Mouse (Mus musculus): ENCODE results near the gene Tmem150b. TPM values are rescaled to one million over a fixed set of nuclear protein-coding genes. Genes with fewer than 3 reads are reported as not detected.
A peak's percentile ranks its signal among the peaks of the same experiment; 100 is the strongest.

Gene Tmem150b
- under 1 TPM; 0.22 to 0.23 TPM for total RNA-seq (2021)

DNA sequence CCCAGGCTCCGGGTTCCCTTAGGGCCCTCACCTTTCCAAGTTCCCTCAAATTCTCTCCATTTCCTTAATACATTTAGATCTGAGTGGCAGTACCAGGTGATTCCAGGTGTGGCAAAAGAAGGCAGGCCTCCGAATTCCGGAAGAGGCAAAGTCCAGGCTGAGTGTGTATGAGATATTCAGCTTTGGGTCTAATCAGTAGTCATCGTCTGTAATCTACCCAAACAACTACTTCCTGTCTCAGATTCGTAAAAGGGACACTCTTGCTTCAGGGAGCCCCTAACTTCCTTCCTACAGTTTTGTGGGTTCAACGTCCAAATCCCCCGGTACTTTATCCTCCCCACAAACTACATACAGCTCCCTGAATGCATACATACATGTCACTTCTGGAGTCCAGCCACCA lies at the start of gene Tmem150b:
Tmem150b (minus strand) TSS at position 81 of the 400 bp plus-strand sequence.
- DNase-seq (ENCODE audit: low spot score): no peak
- intact Hi-C loops (cut with DNase I): no loop called here

DNA sequence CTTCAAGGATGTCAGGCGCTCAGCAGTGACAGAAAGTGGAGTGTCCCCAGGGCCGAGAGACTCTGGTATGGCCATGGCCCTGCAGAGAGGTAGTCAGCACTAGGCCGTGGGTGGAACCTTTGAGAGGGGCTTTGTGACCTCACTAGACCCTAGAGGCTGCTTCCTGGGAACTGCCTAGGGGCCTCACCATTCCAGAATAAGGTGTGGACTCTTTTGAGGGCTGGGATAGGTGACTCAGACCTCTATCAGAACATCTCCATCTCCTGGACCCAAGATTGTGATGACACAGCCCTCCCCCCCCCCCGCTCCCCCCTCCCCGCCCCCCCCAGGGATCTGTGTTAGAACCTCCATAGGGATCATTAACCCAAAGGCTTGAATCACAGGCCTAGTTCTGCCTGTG lies 46.2 kb upstream of the Tmem150b start, which contains the start of gene Fam71e2:
Fam71e2 (minus strand) TSS at position 101 of the 400 bp plus-strand sequence.
- intact Hi-C loops (cut with DNase I): no loop called here
- no peak for DNase-seq (ENCODE audit: low spot score)

GRCm38 (mm10) chr7:4764946-4765710 lies 40.1 kb upstream of the Tmem150b start:
- intact Hi-C loops (cut with DNase I): no loop called here
- DNase-seq (ENCODE audit: low spot score): no peak

DNA sequence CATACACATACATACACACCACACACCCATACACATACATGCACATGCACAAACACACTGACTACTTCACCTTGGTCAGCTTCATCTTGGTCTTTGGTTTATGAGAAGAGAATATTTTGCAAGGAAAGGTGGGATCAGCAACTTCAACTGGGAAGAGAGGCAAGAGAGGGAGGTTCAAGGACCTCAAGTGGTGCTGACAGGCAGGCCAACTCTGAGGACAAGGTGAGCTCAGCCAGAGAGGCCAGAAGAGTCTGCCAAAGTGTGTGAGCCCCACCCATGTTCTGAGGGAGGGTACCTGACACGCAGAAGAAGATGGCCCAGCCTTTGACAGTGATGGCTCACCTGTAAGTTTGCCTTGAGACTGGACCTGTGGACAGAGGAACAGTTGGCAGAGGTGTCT lies 34.6 kb upstream of the Tmem150b start:
- DNase-seq (ENCODE audit: low spot score): no peak
- intact Hi-C loops (cut with DNase I): no loop called here

- intact Hi-C loops (cut with DNase I): no loop called here
These were observed 27.9 kb upstream of the Tmem150b start, which contains the start of gene Cox6b2 for GRCm38 (mm10) chr7:4752821-4753570. Gene Cox6b2 (minus strand): TSS chr7:4753094.

GRCm38 (mm10) chr7:4751971-4752820 lies 27.1 kb upstream of the Tmem150b start:
- intact Hi-C loops (cut with DNase I): no loop called here
- DNase-seq (ENCODE audit: low spot score): no peak

More at GRCm38 (mm10) chr7:4752821-4753570, 27.9 kb upstream of the Tmem150b start, which contains the start of gene Cox6b2:
- DNase-seq (ENCODE audit: low spot score): peak; percentile 35

GRCm38 (mm10) chr7:4749169-4749568 lies 24.1 kb upstream of the Tmem150b start:
- no peak for DNase-seq (ENCODE audit: low spot score)
- intact Hi-C loops (cut with DNase I): no loop called here

DNA sequence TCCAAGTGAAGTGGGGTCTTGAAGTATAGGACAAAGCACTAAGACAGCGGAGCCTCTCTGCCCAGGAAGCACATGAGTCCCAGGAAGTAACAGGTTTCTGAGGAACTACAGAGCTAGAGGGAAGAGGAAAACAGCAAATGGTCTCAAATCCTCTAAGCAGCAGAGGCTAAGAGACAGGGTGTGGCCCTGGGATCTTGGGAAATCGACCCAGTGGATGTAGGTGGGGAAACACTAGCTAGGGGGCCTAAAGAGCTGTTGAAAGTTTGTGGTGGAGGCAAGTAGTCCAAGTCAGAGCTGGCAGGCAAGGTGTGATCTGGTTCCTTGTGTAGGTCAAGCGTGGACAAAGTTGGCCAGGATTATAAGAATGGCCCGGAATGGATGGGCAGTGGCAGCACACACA lies 23.3 kb upstream of the Tmem150b start:
- intact Hi-C loops (cut with DNase I): no loop called here
- DNase-seq (ENCODE audit: low spot score): no peak

DNA sequence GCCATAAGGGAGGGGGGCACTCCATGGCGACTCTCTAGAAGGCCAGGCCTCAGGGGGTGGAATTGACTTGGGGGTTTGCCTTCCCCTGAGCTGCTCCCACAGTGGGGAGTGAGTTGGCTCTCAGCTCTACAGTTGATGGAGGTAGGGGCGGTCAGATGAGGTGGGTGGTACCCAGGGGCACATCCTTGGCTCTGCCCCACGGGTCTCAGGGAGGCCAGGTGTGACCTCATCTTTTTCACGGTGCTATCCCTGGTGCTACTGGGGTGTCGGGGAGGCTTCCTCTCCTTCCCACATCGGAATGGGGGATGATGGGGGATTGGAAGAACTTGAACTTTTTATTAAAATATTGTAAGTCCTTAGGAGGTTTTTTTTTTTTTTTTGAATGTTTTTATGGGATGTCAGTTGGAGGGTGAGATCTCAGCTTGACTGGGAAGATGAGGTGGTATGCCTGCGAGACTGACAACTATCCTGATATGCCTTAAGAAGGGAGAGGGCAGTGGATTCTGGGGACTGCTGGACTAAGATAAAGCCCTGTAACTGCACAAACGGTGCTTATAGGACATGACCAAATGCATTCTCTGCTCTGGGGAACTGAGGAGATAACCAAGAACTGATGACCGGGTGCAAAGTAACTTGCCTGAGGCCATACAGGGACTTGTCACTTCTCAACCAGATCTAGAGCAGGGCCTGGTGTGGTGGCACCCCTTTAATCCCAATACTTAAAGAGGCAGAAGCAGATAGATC lies 22.3 kb upstream of the Tmem150b start:
- intact Hi-C loops (cut with DNase I): no loop called here
- no peak for DNase-seq (ENCODE audit: low spot score)

- DNase-seq (ENCODE audit: low spot score): no peak
- intact Hi-C loops (cut with DNase I): no loop called here
These were observed 21.4 kb upstream of the Tmem150b start for GRCm38 (mm10) chr7:4746326-4746980.

- no peak for DNase-seq (ENCODE audit: low spot score)
- intact Hi-C loops (cut with DNase I): loop anchor here (5.0 kb wide), 2 partner anchors 58 to 122 kb away; partner anchors contain the start of gene Hspbp1
These were observed 19.8 kb upstream of the Tmem150b start for GRCm38 (mm10) chr7:4744886-4745285.

DNA sequence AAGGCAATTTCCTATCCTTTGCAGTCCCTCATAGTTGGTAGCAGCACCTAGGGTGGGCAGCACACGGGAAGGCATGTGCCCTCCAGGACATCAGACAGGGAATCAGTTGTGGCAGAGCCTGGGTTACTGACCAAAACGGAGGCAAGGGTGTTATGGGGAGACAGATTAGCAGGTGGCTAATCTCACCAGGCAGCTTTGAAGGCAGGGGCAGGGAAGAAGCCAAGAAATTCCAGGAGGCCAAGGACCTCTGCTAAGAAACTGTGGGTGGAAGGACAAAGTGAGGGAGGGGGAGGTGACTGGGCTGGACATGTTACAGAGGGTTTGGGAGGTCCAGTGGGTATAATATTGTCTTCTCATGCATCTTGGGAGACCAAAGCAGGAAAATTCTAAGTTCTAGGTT lies 18.3 kb upstream of the Tmem150b start:
- intact Hi-C loops (cut with DNase I): loop anchor here (5.0 kb wide), 2 partner anchors 56 to 124 kb away; partner anchors contain the start of gene Hspbp1
- no peak for DNase-seq (ENCODE audit: low spot score)

DNA sequence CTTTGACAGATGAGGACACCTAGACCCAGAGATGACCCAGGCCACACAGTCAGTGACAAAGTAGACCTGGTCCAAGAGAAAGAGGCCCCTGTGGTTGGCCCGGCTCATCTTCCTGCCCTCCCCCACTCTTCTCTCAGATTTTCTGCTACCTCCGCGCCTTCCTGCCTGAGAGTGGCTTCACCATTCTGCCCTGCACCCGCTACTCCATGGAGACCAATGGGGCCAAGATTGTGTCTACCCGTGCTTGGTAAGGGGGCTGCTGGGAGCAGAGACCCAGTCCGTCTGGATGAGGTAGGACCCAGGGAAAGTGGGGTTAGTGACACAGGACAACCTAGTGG lies 17.4 kb upstream of the Tmem150b start:
- intact Hi-C loops (cut with DNase I): loop anchor here (5.0 kb wide), 2 partner anchors 55 to 125 kb away; partner anchors contain the start of gene Hspbp1

GRCm38 (mm10) chr7:4741672-4742481 lies 16.8 kb upstream of the Tmem150b start:
- intact Hi-C loops (cut with DNase I): loop anchor here (2.0 to 5.0 kb wide), 3 partner anchors 47 to 125 kb away; partner anchors contain the start of genes Hspbp1 and Tmem238
- no peak for DNase-seq (ENCODE audit: low spot score)

More for the DNA sequence above, 17.4 kb upstream of the Tmem150b start:
- DNase-seq (ENCODE audit: low spot score): no peak

DNA sequence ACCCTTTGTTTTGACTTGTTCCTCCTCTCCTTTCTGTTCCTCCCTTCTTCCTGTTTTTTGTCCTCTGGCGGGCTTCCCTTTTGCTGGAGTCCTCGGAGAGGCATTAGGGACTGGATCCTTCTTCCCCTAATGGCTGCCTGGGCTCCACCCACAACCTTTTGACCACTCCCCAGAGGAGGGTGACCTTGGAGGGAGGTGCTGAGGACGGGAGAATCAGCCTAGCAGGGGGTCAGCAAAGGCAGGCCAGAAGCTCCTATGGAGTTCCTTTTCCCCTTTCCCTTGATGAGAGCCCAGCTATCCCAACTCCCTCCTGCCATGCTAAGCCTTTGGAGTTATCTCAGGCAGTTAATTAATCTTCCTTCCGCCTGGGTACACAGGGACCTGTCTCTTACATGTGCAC lies 16.1 kb upstream of the Tmem150b start:
- intact Hi-C loops (cut with DNase I): loop anchor here (2.0 to 5.0 kb wide), 3 partner anchors 48 to 126 kb away; partner anchors contain the start of genes Hspbp1 and Tmem238
- peak; percentile 62 for DNase-seq (ENCODE audit: low spot score)

DNA sequence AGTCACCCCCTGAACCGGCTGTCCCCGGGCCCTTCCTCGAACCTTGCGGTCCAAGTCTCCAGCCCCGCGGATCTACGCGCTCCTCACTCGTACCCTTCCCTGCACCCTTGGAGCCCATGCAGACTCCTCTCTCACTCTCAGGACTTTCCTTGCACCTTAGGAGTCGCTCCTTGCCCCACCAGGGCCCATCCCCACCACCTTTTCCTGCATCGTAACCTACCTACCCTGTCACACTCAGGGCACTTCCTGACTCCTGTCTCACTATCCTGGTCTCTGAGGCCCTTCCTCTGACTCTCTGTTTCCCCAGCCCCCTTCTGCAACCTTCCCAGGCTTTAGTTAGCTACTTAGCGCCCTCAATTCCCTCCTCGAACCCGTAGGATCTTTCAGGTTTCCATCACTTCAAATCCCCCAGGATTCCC lies 15.3 kb upstream of the Tmem150b start:
- DNase-seq (ENCODE audit: low spot score): no peak
- intact Hi-C loops (cut with DNase I): loop anchor here (2.0 to 5.0 kb wide), 3 partner anchors 48 to 127 kb away; partner anchors contain the start of genes Hspbp1 and Tmem238

DNA sequence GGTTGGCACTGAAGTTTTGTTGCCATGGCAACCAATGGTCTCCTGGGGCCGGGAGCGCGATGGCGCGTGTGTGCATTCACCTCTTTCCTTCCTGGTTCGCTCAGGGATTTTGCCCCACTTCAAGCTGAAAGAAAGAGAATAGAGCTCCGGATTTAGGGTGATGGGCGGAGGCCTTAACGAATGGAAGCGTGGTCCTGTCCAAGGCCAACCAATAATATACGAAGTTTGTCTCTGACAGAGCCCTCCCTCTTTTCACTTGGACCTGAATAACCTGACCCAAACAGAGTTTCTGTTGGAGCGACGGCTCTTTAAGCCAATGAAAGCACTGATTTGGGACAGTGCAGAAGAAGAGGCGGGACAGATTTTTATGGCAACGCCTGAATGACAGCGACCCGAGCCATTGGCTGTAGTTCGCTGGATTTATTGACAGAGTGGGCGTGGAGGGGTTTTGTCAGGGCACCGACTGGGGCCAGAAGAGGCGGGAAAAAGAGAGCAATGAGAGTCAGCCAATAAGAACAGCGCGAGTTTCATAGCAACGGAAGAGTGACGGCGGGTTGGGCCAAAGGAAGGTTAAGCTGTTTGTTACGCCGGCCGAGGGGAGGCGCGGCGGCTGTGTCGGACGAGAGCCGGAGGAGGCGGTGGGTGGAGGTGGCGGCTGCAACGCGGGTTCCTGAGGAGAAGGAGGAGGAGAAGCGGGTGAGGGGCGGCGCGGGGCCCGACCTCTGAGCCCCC lies 14.7 kb upstream of the Tmem150b start, which contains the start of gene Kmt5c:
Kmt5c (plus strand) TSS at position 572 of the 732 bp plus-strand sequence.
- intact Hi-C loops (cut with DNase I): loop anchor here (2.0 to 5.0 kb wide), 3 partner anchors 49 to 128 kb away; partner anchors contain the start of genes Hspbp1 and Tmem238

More for the DNA sequence above, 14.7 kb upstream of the Tmem150b start, which contains the start of gene Kmt5c:
- peak; percentile 99 for DNase-seq (ENCODE audit: low spot score)

Data from heart, postnatal 25 days (tissue).